Mouse (Mus musculus) stomach, postnatal 0 days (tissue): Measurements from ENCODE around the gene Adgrl2. TPM values are rescaled to one million over a fixed set of nuclear protein-coding genes. Genes with fewer than 3 reads are reported as not detected.

Experiments
- ATAC-seq: fragments of 200-750 bp; cut with Nextera tagmentation; 2 replicates; pipeline ENCODE4 v1.8.0; 2017; ENCODE audit not compliant: low FRiP score, low TSS enrichment
- DNase-seq: peaks from one replicate; pipeline ENCODE4 v3.0.0-alpha.2; 2016; ENCODE audit warnings: low spot score
- H3K27ac ChIP-seq: fragments of 300-500 bp; sonication (generic); replicated peaks from 2 replicates; pipeline ENCODE4 v1.5.1; 2014; ENCODE audit warnings: mild to moderate bottlenecking, control low read depth
- H3K27me3 ChIP-seq: fragments of 300-500 bp; sonication (generic); 2 replicates; pipeline ENCODE4 v1.6.1; 2014; ENCODE audit warnings: low read length; ENCODE audit not compliant: control insufficient read depth, insufficient read depth
- H3K36me3 ChIP-seq: fragments of 300-500 bp; sonication (generic); 2 replicates; pipeline ENCODE4 v1.6.1; 2014; ENCODE audit warnings: low read length, mixed read lengths; ENCODE audit not compliant: control insufficient read depth, insufficient read depth
- H3K4me1 ChIP-seq: fragments of 300-500 bp; sonication (generic); replicated peaks from 2 replicates; pipeline ENCODE4 v1.6.1; 2014; ENCODE audit warnings: antibody characterized with exemption; ENCODE audit not compliant: control insufficient read depth, insufficient read depth
- H3K4me2 ChIP-seq: fragments of 300-500 bp; sonication (generic); replicated peaks from 2 replicates; pipeline ENCODE4 v1.6.1; 2014; ENCODE audit warnings: low read depth, mild to moderate bottlenecking, control low read depth, moderate library complexity
- H3K4me3 ChIP-seq: fragments of 300-500 bp; sonication (generic); 2 replicates; pipeline ENCODE4 v1.5.1; 2014; ENCODE audit warnings: low read depth, low read length, control low read depth
- H3K9ac ChIP-seq: fragments of 300-500 bp; sonication (generic); 2 replicates; pipeline ENCODE4 v1.6.1; 2014; ENCODE audit warnings: mild to moderate bottlenecking, low read length, control low read depth, mixed read lengths
- H3K9me3 ChIP-seq: fragments of 300-500 bp; sonication (generic); 2 replicates; pipeline ENCODE4 v1.6.1; 2016; ENCODE audit warnings: low read length; ENCODE audit not compliant: control insufficient read depth
- CTCF ChIP-seq: IDR thresholded peaks from 2 replicates; pipeline ENCODE4 v1.5.1; 2016; ENCODE audit warnings: antibody characterized with exemption, low read depth, mild to moderate bottlenecking, moderate library complexity
- EP300 ChIP-seq: optimal IDR thresholded peaks from 2 replicates; pipeline ENCODE3; 2016; ENCODE audit warnings: antibody characterized with exemption
- WGBS: fragments of 180-500 bp; shearing (Covaris S2); extraction: QIAGEN DNeasy Blood & Tissue Kit; methylation state at CpG from one replicate; pipeline ENCODE4 v1.1.7; 2014; 5-methylcytosine and 5-hydroxymethylcytosine counted together
- polyA plus RNA-seq: library from polyadenylated mRNA; unstranded; fragments of >200 nt; fragmentation: Nextera tagmentation; extraction: Ambion mirVana; gene quantifications from 2 replicates; pipeline ENCODE4 v1.2.1, GENCODE M21; 2015

Gene Adgrl2
- polyA plus RNA-seq, 1 experiment from 2014 or later, result 34.3 TPM

GRCm38 (mm10) chr3:148959327-148960025 lies 30.9 kb downstream of the Adgrl2 start:
- Histone ChIP-seq H3K4me3 (peak overlapping the region; percentile 35), H3K27me3 (no peaks in the 10 kb centered on the region), H3K9me3 (no peaks in the 10 kb centered on the region), H3K36me3 (no peaks in the 10 kb centered on the region), H3K4me2 (peak overlapping the region; percentile 53), H3K27ac (no peak overlapping the region), H3K4me1 (peaks cover 5% of the 10 kb centered on the region), H3K9ac (peak overlapping the region; percentile 28)
- 16% methylated on average over 15 of the region's 15 CpGs for WGBS
- DNase-seq (peak; percentile 64), ATAC-seq (peak; percentile 84)
- TF ChIP-seq EP300 (no peak), CTCF (no peak)

GRCm38 (mm10) chr3:148958714-148959113 lies 31.6 kb downstream of the Adgrl2 start:
- TF ChIP-seq EP300 (no peak), CTCF (no peak)
- H3K27me3 ChIP-seq, result no peaks in the 10 kb centered on the region
- H3K36me3 ChIP-seq, result no peaks in the 10 kb centered on the region
- WGBS, result 58% methylated on average over 5 of the region's 5 CpGs
- ATAC-seq, result no peak
- H3K9me3 ChIP-seq, result no peaks in the 10 kb centered on the region
- H3K4me2 ChIP-seq, result peak overlapping the region; percentile 53
- DNase-seq, result no peak
- peaks cover 5% of the 10 kb centered on the region for H3K4me1 ChIP-seq
- H3K4me3 ChIP-seq, result no peak overlapping the region
- H3K9ac ChIP-seq, result no peak overlapping the region
- H3K27ac ChIP-seq, result no peak overlapping the region

GRCm38 (mm10) chr3:148958185-148958584 lies 32.2 kb downstream of the Adgrl2 start:
- Histone ChIP-seq H3K36me3 (no peaks in the 10 kb centered on the region), H3K4me3 (no peak overlapping the region), H3K4me2 (0 out of 2 replicates have a peak overlapping the region, but pooled peaks have one; percentile 6), H3K27me3 (no peaks in the 10 kb centered on the region), H3K9ac (no peak overlapping the region), H3K4me1 (peaks cover 5% of the 10 kb centered on the region), H3K9me3 (no peaks in the 10 kb centered on the region), H3K27ac (no peak overlapping the region)
- 56% methylated on average over 9 of the region's 9 CpGs for WGBS
- TF ChIP-seq EP300, result no peak
- TF ChIP-seq CTCF, result no peak
- ATAC-seq (no peak), DNase-seq (no peak)

- no peak overlapping the region for H3K9ac ChIP-seq
- H3K27me3 ChIP-seq, result no peaks in the 10 kb centered on the region
- peaks cover 5% of the 10 kb centered on the region for H3K4me1 ChIP-seq
- no peak for TF ChIP-seq EP300
- no peak for TF ChIP-seq CTCF
- 67% methylated on average over 7 of the region's 7 CpGs for WGBS
- DNase-seq, result no peak
- no peak overlapping the region for H3K4me2 ChIP-seq
- H3K9me3 ChIP-seq, result no peaks in the 10 kb centered on the region
- ATAC-seq, result no peak
- no peak overlapping the region for H3K4me3 ChIP-seq
- H3K27ac ChIP-seq, result no peak overlapping the region
- H3K36me3 ChIP-seq, result no peaks in the 10 kb centered on the region
Measured at GRCm38 (mm10) chr3:148956887-148957286, 33.5 kb downstream of the Adgrl2 start.

- WGBS, result 84% methylated on average over 8 of the region's 8 CpGs
- no peaks in the 10 kb centered on the region for H3K9me3 ChIP-seq
- H3K9ac ChIP-seq, result no peak overlapping the region
- no peak overlapping the region for H3K27ac ChIP-seq
- H3K4me2 ChIP-seq, result no peak overlapping the region
- TF ChIP-seq EP300, result no peak
- TF ChIP-seq CTCF, result no peak
- no peaks in the 10 kb centered on the region for H3K4me1 ChIP-seq
- H3K4me3 ChIP-seq, result no peak overlapping the region
- no peak for ATAC-seq
- H3K27me3 ChIP-seq, result no peaks in the 10 kb centered on the region
- no peaks in the 10 kb centered on the region for H3K36me3 ChIP-seq
- DNase-seq, result no peak
Measured at GRCm38 (mm10) chr3:148949796-148950195, 40.6 kb downstream of the Adgrl2 start.

GRCm38 (mm10) chr3:148947805-148948405 lies 42.5 kb downstream of the Adgrl2 start:
- Histone ChIP-seq H3K4me2 (no peak overlapping the region), H3K27me3 (no peaks in the 10 kb centered on the region), H3K4me1 (no peaks in the 10 kb centered on the region), H3K4me3 (no peak overlapping the region), H3K36me3 (no peaks in the 10 kb centered on the region), H3K27ac (no peak overlapping the region), H3K9ac (no peak overlapping the region), H3K9me3 (no peaks in the 10 kb centered on the region)
- 59% methylated on average over 9 of the region's 9 CpGs for WGBS
- DNase-seq, result no peak
- TF ChIP-seq CTCF (no peak), EP300 (no peak)
- no peak for ATAC-seq
